Mouse (Mus musculus): ENCODE results near the gene Zdhhc21. TPM values are rescaled to one million over a fixed set of nuclear protein-coding genes. Genes with fewer than 3 reads are reported as not detected.

Zdhhc21 gene
- polyA plus RNA-seq (2015; fragmentation: Nextera tagmentation; extraction: Ambion mirVana): 11.0 and 11.3 TPM in 2 replicates

- under 1% methylated on average over 53 of the region's 82 CpGs for WGBS
These were observed at the start of gene Zdhhc21 for GRCm38 (mm10) chr4:82859131-82860125. Zdhhc21 (minus strand) TSS chr4:82859958.

DNA sequence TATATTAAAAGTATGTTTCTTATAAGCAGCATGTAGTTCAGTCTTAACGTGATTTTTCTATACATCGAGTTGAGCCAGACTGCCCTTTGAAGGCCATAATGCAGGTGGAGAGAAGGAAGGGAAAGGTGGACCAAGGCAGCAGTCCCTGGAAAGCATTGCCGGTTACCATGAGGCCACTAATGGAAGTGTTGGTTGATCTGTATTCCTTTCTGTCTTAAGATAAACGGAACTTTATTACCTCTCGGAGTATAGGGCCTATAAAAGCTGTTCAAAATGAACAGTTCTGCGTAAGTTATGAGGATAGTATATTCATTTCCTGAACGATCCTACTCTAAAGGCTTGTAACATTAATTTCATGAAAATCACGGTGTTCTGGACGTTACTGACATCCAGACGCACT is 35.5 kb upstream of the Zdhhc21 start:
- H3K27me3 ChIP-seq (ENCODE audit: control insufficient read depth, insufficient read depth, low read length): no peaks in the 10 kb centered on the region
- WGBS: 82% methylated on average over 10 of the region's 10 CpGs
- H3K9ac ChIP-seq (ENCODE audit: low read length): no peak overlapping the region
- no peak overlapping the region for H3K27ac ChIP-seq (ENCODE audit: low read length)
- H3K36me3 ChIP-seq (ENCODE audit: control insufficient read depth, insufficient read depth): no peaks in the 10 kb centered on the region
- no peaks in the 10 kb centered on the region for H3K9me3 ChIP-seq (replicated peaks; ENCODE audit: control insufficient read depth, low read length)
- H3K4me1 ChIP-seq (ENCODE audit: control insufficient read depth, insufficient read depth, low read length): no peaks in the 10 kb centered on the region
- no peak overlapping the region for H3K4me2 ChIP-seq (ENCODE audit: low read depth, low read length)
- H3K4me3 ChIP-seq (ENCODE audit: low read length): no peak overlapping the region
- no peak for ATAC-seq (replicated peaks; ENCODE audit: extremely low read depth, insufficient read depth, low FRiP score)

More at GRCm38 (mm10) chr4:82859131-82860125, at the start of gene Zdhhc21:
- no peaks in the 10 kb centered on the region for H3K9me3 ChIP-seq (replicated peaks; ENCODE audit: control insufficient read depth, low read length)
- no peaks in the 10 kb centered on the region for H3K27me3 ChIP-seq (ENCODE audit: control insufficient read depth, insufficient read depth, low read length)
- no peaks in the 10 kb centered on the region for H3K36me3 ChIP-seq (ENCODE audit: control insufficient read depth, insufficient read depth)
- H3K4me3 ChIP-seq (ENCODE audit: low read length): peak within 1 kb of the TSS; percentile 92
- ATAC-seq (replicated peaks; ENCODE audit: extremely low read depth, insufficient read depth, low FRiP score): peak; percentile 83
- H3K4me2 ChIP-seq (ENCODE audit: low read depth, low read length): peak within 1 kb of the TSS; percentile 71
- peak within 1 kb of the TSS; percentile 91 for H3K9ac ChIP-seq (ENCODE audit: low read length)
- H3K27ac ChIP-seq (ENCODE audit: low read length): peak within 1 kb of the TSS; percentile 67
- peaks cover 13% of the 10 kb centered on the region for H3K4me1 ChIP-seq (ENCODE audit: control insufficient read depth, insufficient read depth, low read length)

GRCm38 (mm10) chr4:82892247-82892646 is 32.5 kb upstream of the Zdhhc21 start:
- no peak overlapping the region for H3K27ac ChIP-seq (ENCODE audit: low read length)
- H3K4me2 ChIP-seq (ENCODE audit: low read depth, low read length): no peak overlapping the region
- H3K9ac ChIP-seq (ENCODE audit: low read length): no peak overlapping the region
- no peaks in the 10 kb centered on the region for H3K36me3 ChIP-seq (ENCODE audit: control insufficient read depth, insufficient read depth)
- no peaks in the 10 kb centered on the region for H3K9me3 ChIP-seq (replicated peaks; ENCODE audit: control insufficient read depth, low read length)
- no peaks in the 10 kb centered on the region for H3K4me1 ChIP-seq (ENCODE audit: control insufficient read depth, insufficient read depth, low read length)
- H3K27me3 ChIP-seq (ENCODE audit: control insufficient read depth, insufficient read depth, low read length): no peaks in the 10 kb centered on the region
- ATAC-seq (replicated peaks; ENCODE audit: extremely low read depth, insufficient read depth, low FRiP score): no peak
- H3K4me3 ChIP-seq (ENCODE audit: low read length): no peak overlapping the region
- 82% methylated on average over 5 of the region's 5 CpGs for WGBS

DNA sequence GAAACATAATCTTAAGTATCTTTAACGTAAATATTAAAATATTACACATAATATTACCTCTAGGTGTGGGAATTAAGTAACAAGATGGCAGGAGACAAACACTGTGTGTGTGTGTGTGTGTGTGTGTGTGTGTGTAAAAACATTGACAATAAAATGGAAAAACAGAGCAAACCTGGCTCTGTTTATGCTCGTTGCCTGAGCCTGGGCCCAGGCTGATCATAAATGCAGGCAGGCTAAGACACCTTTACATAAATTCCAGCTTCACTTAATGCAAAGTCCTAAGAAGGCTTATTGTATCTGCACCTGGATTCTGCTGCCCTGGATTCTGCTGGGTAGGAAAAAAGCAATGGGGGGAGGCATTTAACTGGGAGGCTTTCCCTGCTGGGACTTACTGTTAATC is 31.8 kb upstream of the Zdhhc21 start:
- Histone ChIP-seq H3K4me2 (ENCODE audit: low read depth, low read length) (no peak overlapping the region), H3K36me3 (ENCODE audit: control insufficient read depth, insufficient read depth) (no peaks in the 10 kb centered on the region), H3K4me3 (ENCODE audit: low read length) (no peak overlapping the region), H3K9me3 (replicated peaks; ENCODE audit: control insufficient read depth, low read length) (no peaks in the 10 kb centered on the region), H3K27me3 (ENCODE audit: control insufficient read depth, insufficient read depth, low read length) (no peaks in the 10 kb centered on the region), H3K4me1 (ENCODE audit: control insufficient read depth, insufficient read depth, low read length) (no peaks in the 10 kb centered on the region), H3K9ac (ENCODE audit: low read length) (no peak overlapping the region), H3K27ac (ENCODE audit: low read length) (peak overlapping the region; percentile 32; the same call in 1 of the 2 replicates)
- 76% methylated on average over 2 of the region's 2 CpGs for WGBS
- ATAC-seq (replicated peaks; ENCODE audit: extremely low read depth, insufficient read depth, low FRiP score): no peak

- ATAC-seq (replicated peaks; ENCODE audit: extremely low read depth, insufficient read depth, low FRiP score): peak; percentile 49; the same call in 1 of the 2 replicates
- Histone ChIP-seq H3K9me3 (replicated peaks; ENCODE audit: control insufficient read depth, low read length) (no peaks in the 10 kb centered on the region), H3K27me3 (ENCODE audit: control insufficient read depth, insufficient read depth, low read length) (no peaks in the 10 kb centered on the region), H3K9ac (ENCODE audit: low read length) (no peak overlapping the region), H3K27ac (ENCODE audit: low read length) (peak overlapping the region; percentile 61), H3K4me3 (ENCODE audit: low read length) (no peak overlapping the region), H3K36me3 (ENCODE audit: control insufficient read depth, insufficient read depth) (no peaks in the 10 kb centered on the region), H3K4me2 (ENCODE audit: low read depth, low read length) (no peak overlapping the region), H3K4me1 (ENCODE audit: control insufficient read depth, insufficient read depth, low read length) (no peaks in the 10 kb centered on the region)
- WGBS: 58% methylated on average over 7 of the region's 7 CpGs
These were observed 31.3 kb upstream of the Zdhhc21 start for GRCm38 (mm10) chr4:82891049-82891448.

GRCm38 (mm10) chr4:82890585-82890984 is 30.8 kb upstream of the Zdhhc21 start:
- Histone ChIP-seq H3K4me2 (ENCODE audit: low read depth, low read length) (no peak overlapping the region), H3K27me3 (ENCODE audit: control insufficient read depth, insufficient read depth, low read length) (no peaks in the 10 kb centered on the region), H3K9me3 (replicated peaks; ENCODE audit: control insufficient read depth, low read length) (no peaks in the 10 kb centered on the region), H3K36me3 (ENCODE audit: control insufficient read depth, insufficient read depth) (no peaks in the 10 kb centered on the region), H3K9ac (ENCODE audit: low read length) (no peak overlapping the region), H3K4me1 (ENCODE audit: control insufficient read depth, insufficient read depth, low read length) (no peaks in the 10 kb centered on the region), H3K27ac (ENCODE audit: low read length) (peak overlapping the region; percentile 61), H3K4me3 (ENCODE audit: low read length) (no peak overlapping the region)
- WGBS: 72% methylated on average over 4 of the region's 4 CpGs
- ATAC-seq (replicated peaks; ENCODE audit: extremely low read depth, insufficient read depth, low FRiP score): 0 out of 2 replicates have a peak, but pooled peaks have one; percentile 41

DNA sequence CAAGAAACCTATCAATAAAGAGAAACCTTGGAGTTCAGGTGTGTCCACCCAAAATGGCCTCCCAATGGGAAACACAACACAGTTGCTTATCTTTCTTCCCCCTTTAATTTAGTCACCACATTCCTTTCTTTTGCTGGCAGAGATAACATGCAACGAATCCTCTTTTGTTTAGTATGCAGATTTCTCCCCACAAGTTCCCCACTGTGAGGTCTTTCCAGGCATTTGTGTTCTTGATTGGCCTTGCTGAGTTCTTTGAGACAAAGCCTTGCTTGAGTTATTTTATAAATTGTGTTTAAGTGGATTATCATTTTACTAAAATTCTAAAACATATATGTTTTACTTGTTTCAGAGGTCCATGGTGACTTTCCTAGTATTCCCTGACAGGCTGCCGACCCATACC is 26.4 kb upstream of the Zdhhc21 start:
- Histone ChIP-seq H3K9ac (ENCODE audit: low read length) (no peak overlapping the region), H3K36me3 (ENCODE audit: control insufficient read depth, insufficient read depth) (no peaks in the 10 kb centered on the region), H3K27ac (ENCODE audit: low read length) (no peak overlapping the region), H3K4me2 (ENCODE audit: low read depth, low read length) (no peak overlapping the region), H3K9me3 (replicated peaks; ENCODE audit: control insufficient read depth, low read length) (no peaks in the 10 kb centered on the region), H3K4me3 (ENCODE audit: low read length) (no peak overlapping the region), H3K27me3 (ENCODE audit: control insufficient read depth, insufficient read depth, low read length) (no peaks in the 10 kb centered on the region), H3K4me1 (ENCODE audit: control insufficient read depth, insufficient read depth, low read length) (no peaks in the 10 kb centered on the region)
- no peak for ATAC-seq (replicated peaks; ENCODE audit: extremely low read depth, insufficient read depth, low FRiP score)
- WGBS: 58% methylated on average over 2 of the region's 2 CpGs

GRCm38 (mm10) chr4:82885535-82885913 is 25.8 kb upstream of the Zdhhc21 start:
- Histone ChIP-seq H3K9ac (ENCODE audit: low read length) (no peak overlapping the region), H3K4me3 (ENCODE audit: low read length) (no peak overlapping the region), H3K4me1 (ENCODE audit: control insufficient read depth, insufficient read depth, low read length) (no peaks in the 10 kb centered on the region), H3K27me3 (ENCODE audit: control insufficient read depth, insufficient read depth, low read length) (no peaks in the 10 kb centered on the region), H3K36me3 (ENCODE audit: control insufficient read depth, insufficient read depth) (no peaks in the 10 kb centered on the region), H3K27ac (ENCODE audit: low read length) (no peak overlapping the region), H3K4me2 (ENCODE audit: low read depth, low read length) (no peak overlapping the region), H3K9me3 (replicated peaks; ENCODE audit: control insufficient read depth, low read length) (no peaks in the 10 kb centered on the region)
- WGBS: 63% methylated on average over 1 of the region's 1 CpGs
- ATAC-seq (replicated peaks; ENCODE audit: extremely low read depth, insufficient read depth, low FRiP score): no peak

All from heart, embryonic 16.5 days (tissue).